Mouse (Mus musculus) adrenal gland, postnatal 25 days (tissue): Measurements from ENCODE around the gene Bcl7a. TPM values are rescaled to one million over a fixed set of nuclear protein-coding genes. Genes with fewer than 3 reads are reported as not detected.

Experiments
- DNase-seq: peaks from one replicate; pipeline ENCODE4 v3.0.0; 2021; ENCODE audit warnings: mixed read lengths
- total RNA-seq: library from RNA; stranded (reverse); gene quantifications from 2 replicates; pipeline ENCODE4 v1.2.3, GENCODE M21; 2021

The Bcl7a gene
- total RNA-seq, 1 experiment from 2014 or later = 15.4 TPM

GRCm38 (mm10) chr5:123377120-123377955 is 33.7 kb downstream of the Bcl7a start:
- peak; percentile 81 for DNase-seq

- no peak for DNase-seq
These were observed 35.1 kb downstream of the Bcl7a start for GRCm38 (mm10) chr5:123378712-123379111.

- no peak for DNase-seq
These were observed 35.9 kb downstream of the Bcl7a start for GRCm38 (mm10) chr5:123379504-123379931.

- DNase-seq = peak; percentile 43
These were observed 38.3 kb downstream of the Bcl7a start for GRCm38 (mm10) chr5:123381968-123382367.

GRCm38 (mm10) chr5:123382686-123383085 is 39.1 kb downstream of the Bcl7a start:
- no peak for DNase-seq

GRCm38 (mm10) chr5:123388452-123388851 is 44.8 kb downstream of the Bcl7a start:
- DNase-seq = no peak

GRCm38 (mm10) chr5:123390536-123391441 is 47.2 kb downstream of the Bcl7a start:
- DNase-seq = no peak

GRCm38 (mm10) chr5:123391442-123391809 is 47.8 kb downstream of the Bcl7a start:
- DNase-seq = no peak

- DNase-seq = no peak
These were observed 50.2 kb downstream of the Bcl7a start for GRCm38 (mm10) chr5:123393786-123394302.

GRCm38 (mm10) chr5:123394303-123394956 is 50.8 kb downstream of the Bcl7a start, which contains the start of gene Mlxip:
Mlxip (plus strand) TSS chr5:123394798.
- DNase-seq = peak; percentile 97

GRCm38 (mm10) chr5:123394957-123395881 is 51.6 kb downstream of the Bcl7a start:
- DNase-seq = no peak

- no peak for DNase-seq
These were observed 53.3 kb downstream of the Bcl7a start for GRCm38 (mm10) chr5:123396901-123397464.

- DNase-seq = no peak
These were observed 54.2 kb downstream of the Bcl7a start for GRCm38 (mm10) chr5:123397786-123398185.

GRCm38 (mm10) chr5:123398856-123399498 is 55.3 kb downstream of the Bcl7a start:
- no peak for DNase-seq

GRCm38 (mm10) chr5:123404480-123404879 is 60.8 kb downstream of the Bcl7a start:
- no peak for DNase-seq

GRCm38 (mm10) chr5:123406952-123407351 is 63.3 kb downstream of the Bcl7a start:
- no peak for DNase-seq

GRCm38 (mm10) chr5:123408176-123408575 is 64.5 kb downstream of the Bcl7a start:
- DNase-seq = no peak

- DNase-seq = no peak
These were observed 68.6 kb downstream of the Bcl7a start for GRCm38 (mm10) chr5:123412193-123412592.

- DNase-seq = no peak
These were observed 70.3 kb downstream of the Bcl7a start for GRCm38 (mm10) chr5:123413866-123414363.

GRCm38 (mm10) chr5:123416149-123416548 is 72.5 kb downstream of the Bcl7a start:
- no peak for DNase-seq
